Mouse (Mus musculus): Measurements from ENCODE around the gene Srbd1. TPM values are rescaled to one million over a fixed set of nuclear protein-coding genes. Genes with fewer than 3 reads are reported as not detected.

Gene Srbd1
- total RNA-seq, 2 experiments from 2014 or later: 16.5 to 17.0 TPM

DNA sequence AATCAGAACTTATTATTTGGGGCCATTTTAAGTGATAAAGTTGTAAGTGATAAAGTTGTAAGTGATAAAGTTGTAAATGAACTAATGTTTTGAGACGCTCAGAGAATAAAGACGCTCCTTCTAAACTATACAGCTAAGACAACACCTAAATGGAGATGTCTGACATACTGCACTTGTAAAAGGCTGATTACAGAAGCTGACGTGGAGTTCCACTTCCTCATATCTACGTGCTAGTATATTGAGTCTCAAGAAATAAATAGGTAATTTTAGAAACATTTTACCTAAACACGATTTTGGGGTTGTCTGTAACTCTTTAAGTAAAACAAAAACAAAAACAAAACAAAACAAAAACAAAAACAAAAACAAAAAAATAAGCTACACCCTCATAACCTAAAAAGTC, 84.1 kb downstream of the Srbd1 start:
- Histone ChIP-seq H3K4me3 (no peak overlapping the region), H3K27ac (no peak overlapping the region)
- DNase-seq (ENCODE audit: low spot score in 2 of 2): no peak
- TF ChIP-seq CTCF (conservative IDR thresholded peaks at IDR 0.05): no peak

DNA sequence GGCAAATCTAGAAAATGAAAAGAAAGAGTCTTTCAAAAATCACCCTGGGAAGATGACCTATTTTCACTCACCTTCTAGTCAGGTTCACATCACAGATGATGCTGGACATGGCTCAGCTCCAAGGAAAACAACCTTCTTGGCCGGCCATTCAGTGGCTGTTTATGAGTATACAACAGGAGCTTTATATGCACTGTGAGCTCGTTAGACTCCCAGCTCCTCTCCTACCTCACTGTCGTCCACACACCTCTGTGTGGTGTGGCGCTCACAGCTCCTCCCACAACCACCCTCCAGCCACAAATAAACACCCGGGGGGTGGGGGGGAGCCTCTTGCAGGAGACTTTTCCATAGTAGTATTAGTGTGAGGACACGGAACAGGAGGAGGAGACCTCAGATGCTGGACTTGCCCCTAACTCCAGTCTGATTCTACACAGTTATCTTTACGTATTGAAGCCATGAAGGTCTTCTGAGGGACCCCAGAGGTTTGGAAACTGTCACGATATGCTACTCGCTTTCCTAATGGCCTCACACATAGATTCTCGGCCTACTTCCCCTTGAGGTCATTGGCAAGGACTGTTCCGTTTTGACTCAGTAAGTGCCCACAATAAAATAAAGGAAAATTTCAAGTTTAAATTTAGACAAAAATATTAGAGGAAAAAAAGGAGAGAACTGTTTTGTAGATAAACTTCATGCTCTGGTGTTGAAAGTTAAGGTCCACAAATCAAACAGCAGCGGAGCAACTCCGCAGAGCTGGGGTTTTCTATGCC, 104.6 kb downstream of the Srbd1 start:
- DNase-seq (ENCODE audit: low spot score in 2 of 2): no peak
- H3K4me3 ChIP-seq: no peak overlapping the region
- no peak for TF ChIP-seq CTCF (conservative IDR thresholded peaks at IDR 0.05)
- H3K27ac ChIP-seq: no peak overlapping the region

DNA sequence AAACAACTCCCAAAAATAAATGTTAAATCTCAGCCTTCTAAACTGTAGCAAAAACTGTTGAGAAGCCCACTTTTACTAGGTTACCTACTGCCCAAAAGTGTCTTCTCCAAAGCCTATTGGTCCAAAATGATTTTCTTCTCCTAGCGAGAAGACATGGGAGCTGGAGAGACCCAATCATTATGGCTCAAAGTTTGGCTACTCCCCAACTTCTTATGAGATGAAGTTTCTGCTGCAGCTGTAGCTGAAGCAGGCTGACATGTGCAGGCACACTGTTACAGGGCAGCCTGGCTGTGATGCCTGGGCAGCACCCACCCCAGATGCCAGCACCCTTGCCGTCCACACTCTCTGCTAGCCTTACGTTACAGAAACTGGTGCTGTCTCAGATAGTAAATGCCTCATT, 105.2 kb downstream of the Srbd1 start:
- no peak for DNase-seq (ENCODE audit: low spot score in 2 of 2)
- Histone ChIP-seq H3K27ac (no peak overlapping the region), H3K4me3 (no peak overlapping the region)
- TF ChIP-seq CTCF (conservative IDR thresholded peaks at IDR 0.05): no peak

DNA sequence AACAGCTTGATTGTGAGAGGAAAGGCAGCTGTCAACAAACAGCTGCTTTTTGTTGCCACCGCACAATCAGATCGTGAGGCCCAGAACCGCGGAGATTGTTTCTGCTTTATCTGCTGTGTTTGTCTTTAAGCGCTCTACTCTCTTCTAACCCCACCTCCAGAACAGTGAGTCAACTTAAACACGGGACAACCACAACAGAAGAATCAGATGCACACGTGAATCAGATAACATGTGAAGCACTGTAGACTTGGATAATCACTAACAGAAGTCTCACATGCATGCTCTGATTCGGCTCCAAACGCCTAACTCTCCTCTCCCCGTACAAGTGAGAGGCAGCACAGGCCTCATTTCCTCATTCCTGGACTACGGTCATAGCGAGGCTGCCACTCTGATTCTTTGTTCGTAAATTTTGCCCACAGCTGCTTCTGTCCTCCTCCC, 106.7 kb downstream of the Srbd1 start:
- H3K27ac ChIP-seq: no peak overlapping the region
- TF ChIP-seq CTCF (conservative IDR thresholded peaks at IDR 0.05): no peak
- no peak overlapping the region for H3K4me3 ChIP-seq
- DNase-seq (ENCODE audit: low spot score in 2 of 2): no peak

DNA sequence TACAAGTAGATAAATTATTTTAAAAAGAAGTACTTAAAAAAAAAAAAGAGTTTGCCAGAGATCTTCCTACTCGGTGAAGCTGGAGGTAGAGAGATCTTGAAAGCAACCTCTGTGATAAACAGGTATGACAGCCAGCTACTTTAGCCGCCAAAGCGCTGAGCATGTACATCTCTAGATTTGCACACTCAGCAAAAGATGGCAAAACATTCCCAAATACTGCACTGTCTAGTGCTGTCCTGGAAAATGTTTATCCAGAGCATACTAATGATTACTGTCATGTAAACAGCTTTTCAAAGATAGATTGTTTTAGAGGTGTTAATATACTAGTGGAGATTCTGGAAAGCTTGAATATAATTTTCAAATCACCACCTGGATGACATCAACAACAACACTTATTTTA, 109.4 kb downstream of the Srbd1 start:
- H3K27ac ChIP-seq: no peak overlapping the region
- H3K4me3 ChIP-seq: no peak overlapping the region
- no peak for DNase-seq (ENCODE audit: low spot score in 2 of 2)
- no peak for TF ChIP-seq CTCF (conservative IDR thresholded peaks at IDR 0.05)

DNA sequence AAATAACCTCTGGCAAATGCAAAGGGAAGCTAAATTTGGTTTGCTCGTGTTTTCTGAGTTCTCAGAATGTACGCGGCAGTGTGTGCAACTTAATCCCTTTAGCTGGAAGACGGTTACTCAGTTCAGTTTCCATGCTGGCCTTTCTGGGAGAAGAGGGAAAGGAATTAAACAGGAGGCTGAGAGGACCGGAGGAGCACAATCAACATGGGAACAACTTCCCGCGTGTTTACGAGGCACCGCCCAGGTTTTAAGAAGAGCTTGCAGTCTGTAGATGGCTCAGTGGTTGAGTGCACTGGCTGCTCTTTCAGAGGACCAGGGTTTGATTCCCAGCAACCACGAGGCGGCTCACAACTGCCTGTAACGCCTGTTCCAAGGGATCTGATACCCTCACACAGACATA, 109.8 kb downstream of the Srbd1 start:
- Histone ChIP-seq H3K4me3 (no peak overlapping the region), H3K27ac (no peak overlapping the region)
- no peak for DNase-seq (ENCODE audit: low spot score in 2 of 2)
- TF ChIP-seq CTCF (conservative IDR thresholded peaks at IDR 0.05): no peak

DNA sequence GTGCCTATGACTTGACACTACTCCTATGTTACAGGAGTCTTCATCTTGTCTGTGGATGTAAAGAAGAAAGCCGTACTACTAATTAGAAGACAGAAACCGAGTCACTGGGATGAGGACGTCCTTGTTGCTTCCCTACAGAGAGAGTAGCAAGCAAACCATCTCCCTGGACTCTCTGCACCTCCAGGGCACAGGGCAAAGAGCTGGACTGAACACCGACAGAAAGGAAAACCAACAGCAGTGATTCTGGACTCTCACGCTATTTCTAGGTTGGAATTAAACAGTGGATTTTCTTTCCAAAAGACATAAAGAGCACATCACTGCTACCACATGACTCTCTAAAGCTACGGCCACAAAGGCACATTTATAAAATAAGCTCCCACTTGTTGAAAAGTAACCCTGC, 110.3 kb downstream of the Srbd1 start:
- no peak for DNase-seq (ENCODE audit: low spot score in 2 of 2)
- no peak for TF ChIP-seq CTCF (conservative IDR thresholded peaks at IDR 0.05)
- H3K4me3 ChIP-seq: no peak overlapping the region
- no peak overlapping the region for H3K27ac ChIP-seq

DNA sequence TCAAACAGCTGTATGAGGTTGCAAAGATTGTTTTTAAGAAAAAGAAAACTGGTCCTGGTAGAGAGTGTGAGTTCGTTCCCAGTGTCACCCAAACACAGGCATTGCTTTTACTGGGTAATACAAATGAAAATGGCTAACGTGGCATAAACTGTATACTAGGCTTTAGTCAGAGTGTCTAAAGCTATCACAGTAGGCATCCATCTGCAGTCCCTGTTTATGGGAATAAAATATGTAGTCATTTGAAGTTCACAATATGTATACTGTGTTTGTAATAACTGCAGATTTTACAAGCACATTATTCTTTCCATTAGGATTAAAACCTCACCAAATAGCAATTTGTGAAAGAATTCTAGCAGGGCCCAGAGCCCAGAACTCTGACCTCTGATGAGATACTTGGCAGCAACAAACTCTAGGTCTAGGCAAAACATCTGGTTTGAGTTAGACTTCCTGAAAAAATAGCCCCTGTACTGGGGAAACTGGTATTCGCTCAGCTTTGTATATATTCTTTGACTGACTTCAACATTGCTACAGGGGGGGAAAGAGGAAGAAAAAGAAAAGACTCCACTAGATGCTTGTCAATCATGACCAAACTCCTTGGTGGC, 112.8 kb downstream of the Srbd1 start:
- TF ChIP-seq CTCF (conservative IDR thresholded peaks at IDR 0.05): no peak
- no peak overlapping the region for H3K27ac ChIP-seq

DNA sequence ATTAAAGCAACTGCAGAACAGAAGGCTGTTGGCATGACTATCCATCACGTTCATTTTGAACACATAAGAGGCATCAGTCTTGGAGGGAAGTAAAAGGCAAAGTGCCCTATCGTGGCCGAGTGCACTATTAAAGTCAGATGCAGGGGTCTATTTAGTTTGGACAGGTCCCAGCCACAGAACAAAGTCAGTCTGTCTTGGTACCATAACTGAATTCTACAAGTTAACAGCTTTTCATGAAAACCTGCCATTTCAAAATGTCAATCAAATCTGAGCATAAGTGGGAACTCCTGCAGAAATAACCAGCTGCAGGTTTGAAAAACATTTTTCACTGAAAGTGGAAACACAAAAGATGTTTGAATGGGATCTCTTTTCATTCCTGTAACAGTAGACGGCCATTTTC, 115.0 kb downstream of the Srbd1 start:
- no peak for TF ChIP-seq CTCF (conservative IDR thresholded peaks at IDR 0.05)
- H3K27ac ChIP-seq: no peak overlapping the region
- no peak for DNase-seq (ENCODE audit: low spot score in 2 of 2)
- H3K4me3 ChIP-seq: no peak overlapping the region

More for the DNA sequence above, 112.8 kb downstream of the Srbd1 start:
- no peak for DNase-seq (ENCODE audit: low spot score in 2 of 2)
- no peak overlapping the region for H3K4me3 ChIP-seq

DNA sequence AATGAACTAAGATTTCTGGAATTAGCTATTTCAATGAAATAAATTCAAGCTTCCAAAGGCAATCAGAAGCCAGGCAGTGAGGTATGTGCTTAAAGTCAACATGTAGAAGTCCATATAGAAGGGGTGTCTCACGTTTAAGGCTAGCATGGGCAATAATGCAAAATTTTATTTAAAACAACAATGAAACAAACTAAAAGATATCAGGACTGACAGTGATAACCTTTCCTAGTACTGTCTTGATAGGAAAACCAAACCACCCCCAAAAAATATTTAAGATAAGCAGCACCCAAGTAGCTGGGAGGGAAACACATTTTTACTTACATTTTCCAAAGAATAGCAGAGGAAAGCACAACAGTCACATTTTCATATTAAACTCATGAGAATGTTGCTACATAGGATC, 115.8 kb downstream of the Srbd1 start:
- no peak for TF ChIP-seq CTCF (conservative IDR thresholded peaks at IDR 0.05)
- no peak overlapping the region for H3K27ac ChIP-seq
- no peak overlapping the region for H3K4me3 ChIP-seq
- no peak for DNase-seq (ENCODE audit: low spot score in 2 of 2)

DNA sequence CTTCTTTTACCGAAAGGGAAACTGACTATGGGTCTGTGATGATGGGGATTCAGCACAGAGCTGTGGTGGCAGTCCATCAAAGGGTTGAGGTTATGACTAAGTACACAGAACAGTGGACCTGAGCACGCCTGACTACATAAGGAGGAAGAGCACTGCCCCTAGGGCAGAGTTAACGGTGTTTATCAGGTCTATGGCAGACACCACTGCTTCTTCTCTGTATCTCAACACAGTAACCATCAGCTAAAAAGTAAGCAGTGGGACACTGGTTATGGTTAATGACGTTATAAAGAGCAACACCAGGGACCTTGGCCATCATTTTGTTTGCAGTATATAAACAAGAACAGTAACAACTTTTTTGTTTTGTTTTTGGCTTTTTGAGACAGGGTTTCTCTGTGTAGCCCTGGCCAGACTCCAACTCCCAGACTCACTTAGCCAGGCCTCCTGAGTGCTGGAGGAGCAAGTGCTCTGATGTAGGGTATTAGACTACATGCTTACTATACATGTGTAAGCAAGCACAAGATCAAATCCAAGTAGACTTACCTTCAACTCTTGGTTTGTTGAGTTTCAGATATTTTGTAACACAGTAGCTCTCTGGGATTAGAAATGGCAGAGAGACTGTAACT, 117.3 kb downstream of the Srbd1 start:
- H3K27ac ChIP-seq: no peak overlapping the region
- DNase-seq (ENCODE audit: low spot score in 2 of 2): no peak
- TF ChIP-seq CTCF (conservative IDR thresholded peaks at IDR 0.05): no peak
- no peak overlapping the region for H3K4me3 ChIP-seq

DNA sequence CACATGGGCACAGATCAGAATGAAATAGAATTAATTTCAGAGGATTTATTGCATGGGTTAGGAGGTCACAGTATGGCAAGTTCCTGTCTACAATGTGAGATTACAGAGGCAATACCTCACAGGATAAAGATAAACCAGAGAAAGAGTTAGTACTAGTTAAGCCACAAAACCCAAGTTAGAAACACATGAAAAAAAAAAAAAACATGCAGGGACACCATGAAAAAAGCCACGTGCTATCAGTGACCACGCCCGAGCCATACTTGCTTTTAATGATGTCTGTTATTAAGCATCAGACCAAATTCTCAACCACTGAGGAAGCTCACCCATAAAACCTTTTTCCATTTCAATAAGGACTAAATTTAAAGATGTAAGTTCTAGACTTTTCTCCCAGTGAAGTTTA, 120.4 kb downstream of the Srbd1 start:
- no peak for DNase-seq (ENCODE audit: low spot score in 2 of 2)
- Histone ChIP-seq H3K27ac (no peak overlapping the region), H3K4me3 (no peak overlapping the region)
- TF ChIP-seq CTCF (conservative IDR thresholded peaks at IDR 0.05): no peak

DNA sequence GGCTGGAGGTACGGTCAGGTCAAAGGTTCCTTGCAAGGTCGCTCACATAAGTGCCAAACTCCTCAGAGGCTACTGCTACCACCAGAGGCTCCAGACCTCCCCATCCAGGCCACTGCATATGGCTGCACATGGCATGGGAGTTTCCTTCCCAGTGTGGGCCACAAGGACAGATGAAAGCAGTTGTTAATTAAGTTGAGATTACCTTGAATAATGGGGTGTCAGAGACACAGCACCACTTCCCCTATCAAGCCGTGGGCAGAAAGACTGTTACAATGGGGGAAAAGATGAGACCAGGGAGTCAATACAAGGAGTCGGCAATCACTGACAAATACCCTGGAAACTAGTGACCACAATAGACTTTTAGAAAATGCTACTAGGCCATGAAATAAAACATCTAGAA, 122.6 kb downstream of the Srbd1 start:
- Histone ChIP-seq H3K27ac (no peak overlapping the region), H3K4me3 (no peak overlapping the region)
- TF ChIP-seq CTCF (conservative IDR thresholded peaks at IDR 0.05): no peak
- DNase-seq (ENCODE audit: low spot score in 2 of 2): no peak

DNA sequence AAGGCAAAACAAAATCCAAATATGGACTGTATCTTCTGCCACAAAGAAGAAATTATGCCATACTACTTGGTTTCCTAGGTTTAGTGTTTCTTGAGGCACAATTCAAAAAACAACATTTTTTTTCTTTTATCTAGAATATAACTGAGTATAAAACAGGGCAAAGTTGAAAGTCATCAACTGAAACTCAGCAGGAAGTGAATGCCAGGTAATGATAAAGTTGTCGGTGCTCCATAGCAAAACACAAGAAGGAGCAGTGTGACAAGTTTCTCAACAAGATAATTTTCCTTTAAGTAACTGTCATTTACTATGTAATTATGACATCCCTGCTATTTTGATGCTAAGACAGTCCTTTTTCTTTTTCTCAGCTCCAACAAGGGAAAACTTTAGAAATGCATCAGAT, 123.2 kb downstream of the Srbd1 start:
- TF ChIP-seq CTCF (conservative IDR thresholded peaks at IDR 0.05): no peak
- H3K27ac ChIP-seq: no peak overlapping the region
- H3K4me3 ChIP-seq: no peak overlapping the region
- DNase-seq (ENCODE audit: low spot score in 2 of 2): no peak

Data from layer of hippocampus, adult 2 months (tissue).